Mouse (Mus musculus): ENCODE data around the gene Gm20388.
A peak's percentile ranks its signal among the peaks of the same experiment; 100 is the strongest.

DNA sequence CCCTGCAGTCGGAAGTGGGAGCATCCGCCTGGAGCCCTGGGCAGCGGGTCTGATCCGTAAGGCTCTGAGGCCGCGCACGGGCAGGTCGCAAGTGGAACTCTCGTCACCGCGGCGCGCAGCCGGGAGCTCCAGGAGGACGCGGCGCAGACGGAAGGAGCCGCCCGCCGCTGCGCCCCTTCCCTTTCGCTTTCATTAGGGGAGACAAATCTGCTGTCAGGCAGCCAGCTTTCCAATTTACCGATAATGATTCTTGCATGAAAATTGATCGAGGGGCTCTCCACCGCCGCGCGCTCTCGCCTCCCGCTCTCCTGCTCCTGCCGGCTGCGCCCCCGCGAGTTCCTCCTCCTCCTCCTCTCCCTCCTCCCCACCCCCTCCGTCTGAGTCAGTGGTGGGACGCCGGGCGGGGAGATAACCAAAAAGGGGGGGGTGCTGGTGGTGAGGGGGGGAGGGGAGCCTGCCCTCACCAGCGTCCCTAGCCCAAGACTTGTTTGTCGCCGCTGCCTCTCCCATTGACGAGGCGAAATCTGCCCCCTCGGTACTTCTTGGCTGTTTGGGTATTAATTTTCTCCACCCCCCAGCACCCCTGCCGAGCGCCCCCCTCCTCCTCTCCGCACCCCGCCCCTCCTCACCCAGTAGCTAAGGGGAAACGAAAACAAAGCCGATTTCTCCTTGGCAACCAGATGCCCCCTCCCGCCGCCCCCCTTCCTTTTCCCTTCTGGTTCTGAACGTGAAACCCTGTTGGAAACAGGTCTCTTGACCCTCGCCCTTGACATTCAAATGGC is 577.3 kb downstream of the Gm20388 start:
- TF ChIP-seq CTCF (IDR thresholded peaks at IDR 0.05; ENCODE audit: low read depth), result no peak; the same call in 1 of the 2 replicates
- peak; percentile 66 for TF ChIP-seq EP300 (IDR thresholded peaks at IDR 0.05; ENCODE audit: low read depth)

Data from liver, embryonic 14.5 days (tissue).